Mouse (Mus musculus): ENCODE measurements around the gene Tbkbp1. TPM values are rescaled to one million over a fixed set of nuclear protein-coding genes. Genes with fewer than 3 reads are reported as not detected.
"Not testable (repeated sequence)": the region's sequence is repeated elsewhere in the genome, so short reads cannot be mapped to it uniquely, and the experiment has no call there.

Gene Tbkbp1
- 5.5 and 6.6 TPM in 2 replicates for polyA plus RNA-seq (2015; fragmentation: Nextera tagmentation; extraction: Ambion mirVana)

- no peaks in the 10 kb centered on the region for H3K9me3 ChIP-seq
- H3K9ac ChIP-seq = peak within 1 kb of the TSS; percentile 89
- peak within 1 kb of the TSS; percentile 90 for H3K27ac ChIP-seq (replicated peaks)
- 0% methylated on average over 31 of the region's 64 CpGs for WGBS
- peak within 1 kb of the TSS; percentile 93 for H3K4me2 ChIP-seq
- peaks cover 55% of the 10 kb centered on the region for H3K4me1 ChIP-seq
- H3K36me3 ChIP-seq = peaks cover 35% of the 10 kb centered on the region
- H3K27me3 ChIP-seq (replicated peaks) = peaks cover 18% of the 10 kb centered on the region
- ATAC-seq (ENCODE audit: extremely low read depth, insufficient number of reproducible peaks, low FRiP score, low TSS enrichment) = no peak
- H3K4me3 ChIP-seq = peak within 1 kb of the TSS; percentile 83
These were observed at the start of gene Tbkbp1 for GRCm38 (mm10) chr11:97151343-97151801. TSS of gene Tbkbp1 (minus strand) at chr11:97151495.

DNA sequence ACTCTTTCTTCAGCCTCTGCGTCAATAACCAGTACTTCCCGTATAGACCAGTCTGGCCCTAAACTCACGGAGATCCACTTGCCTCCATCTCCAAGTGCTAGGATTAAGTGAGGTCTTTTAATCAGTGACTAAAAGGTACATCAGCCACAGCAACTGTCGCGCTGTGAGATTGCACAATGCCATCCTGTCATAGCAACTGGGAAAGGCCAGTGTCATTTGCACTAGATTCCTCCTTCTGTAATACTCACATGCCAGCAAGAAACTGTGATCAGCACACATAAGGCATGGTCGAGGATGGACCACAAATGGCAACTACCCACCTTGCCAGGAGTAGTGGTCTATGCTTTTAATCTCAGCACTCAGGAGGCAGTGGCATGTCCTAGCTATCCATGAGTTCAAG is 48.2 kb upstream of the Tbkbp1 start:
- Histone ChIP-seq H3K36me3 (no peaks in the 10 kb centered on the region), H3K9me3 (no peaks in the 10 kb centered on the region), H3K4me2 (no peak overlapping the region), H3K4me1 (peaks cover 7% of the 10 kb centered on the region; the same call in 1 of the 2 replicates), H3K4me3 (no peak overlapping the region), H3K27ac (replicated peaks) (no peak overlapping the region), H3K27me3 (replicated peaks) (no peaks in the 10 kb centered on the region), H3K9ac (no peak overlapping the region)
- WGBS = 84% methylated on average over 6 of the region's 6 CpGs
- ATAC-seq (ENCODE audit: extremely low read depth, insufficient number of reproducible peaks, low FRiP score, low TSS enrichment) = no peak

DNA sequence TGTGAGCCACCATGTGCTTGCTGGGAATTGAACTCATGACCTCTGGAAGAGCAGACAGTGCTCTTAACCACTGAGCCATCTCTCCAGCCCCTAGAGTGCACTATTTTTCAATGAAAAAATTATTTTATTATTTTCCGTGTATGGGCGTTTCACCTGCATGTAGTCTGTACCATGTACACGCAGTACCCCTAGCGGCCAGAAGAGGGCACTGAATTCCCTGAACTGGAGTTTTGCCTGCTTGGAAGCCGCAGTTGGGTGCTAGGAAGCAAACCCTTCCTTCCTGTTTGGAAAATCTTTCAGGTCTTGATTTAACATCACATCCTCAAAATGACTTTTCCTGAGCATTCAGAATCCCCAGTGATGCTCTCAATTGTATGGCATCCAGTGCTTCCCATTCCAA is 47.3 kb upstream of the Tbkbp1 start:
- 21% methylated on average over 5 of the region's 5 CpGs for WGBS
- no peak overlapping the region for H3K9ac ChIP-seq
- H3K4me2 ChIP-seq = no peak overlapping the region
- H3K4me1 ChIP-seq = peaks cover 7% of the 10 kb centered on the region; the same call in 1 of the 2 replicates
- no peaks in the 10 kb centered on the region for H3K36me3 ChIP-seq
- ATAC-seq (ENCODE audit: extremely low read depth, insufficient number of reproducible peaks, low FRiP score, low TSS enrichment) = no peak
- no peak overlapping the region for H3K4me3 ChIP-seq
- no peak overlapping the region for H3K27ac ChIP-seq (replicated peaks)
- no peaks in the 10 kb centered on the region for H3K9me3 ChIP-seq
- no peaks in the 10 kb centered on the region for H3K27me3 ChIP-seq (replicated peaks)

DNA sequence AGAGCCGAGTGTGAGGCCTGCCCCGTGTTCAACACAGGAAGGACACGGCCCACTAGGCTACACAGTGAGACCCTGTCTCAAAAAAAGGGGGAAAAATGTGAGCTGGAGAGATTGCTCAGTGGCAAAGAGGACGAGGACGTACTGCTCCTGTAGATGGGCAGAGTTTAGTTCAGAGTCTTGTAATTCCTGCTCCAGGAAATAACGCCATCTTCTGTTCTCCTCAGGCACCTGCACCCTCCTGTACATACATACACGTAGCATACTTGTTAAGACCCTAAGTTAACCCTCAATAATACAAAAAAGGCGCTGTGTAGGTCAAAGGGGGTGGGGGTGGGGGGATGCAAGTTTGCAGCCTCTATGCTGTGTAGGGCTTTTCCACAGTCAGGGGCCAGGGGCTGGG is 45.7 kb upstream of the Tbkbp1 start:
- Histone ChIP-seq H3K4me1 (peaks cover 7% of the 10 kb centered on the region; the same call in 1 of the 2 replicates), H3K9ac (no peak overlapping the region), H3K27ac (replicated peaks) (no peak overlapping the region), H3K9me3 (no peaks in the 10 kb centered on the region), H3K4me2 (no peak overlapping the region), H3K36me3 (no peaks in the 10 kb centered on the region), H3K4me3 (no peak overlapping the region), H3K27me3 (replicated peaks) (no peaks in the 10 kb centered on the region)
- 76% methylated on average over 8 of the region's 8 CpGs for WGBS
- ATAC-seq (ENCODE audit: extremely low read depth, insufficient number of reproducible peaks, low FRiP score, low TSS enrichment) = no peak

- H3K9ac ChIP-seq = no peak overlapping the region
- WGBS = 69% methylated on average over 12 of the region's 12 CpGs
- no peaks in the 10 kb centered on the region for H3K36me3 ChIP-seq
- H3K9me3 ChIP-seq = no peaks in the 10 kb centered on the region
- no peak overlapping the region for H3K4me3 ChIP-seq
- H3K27me3 ChIP-seq (replicated peaks) = no peaks in the 10 kb centered on the region
- no peak for ATAC-seq (ENCODE audit: extremely low read depth, insufficient number of reproducible peaks, low FRiP score, low TSS enrichment)
- H3K4me1 ChIP-seq = peaks cover 7% of the 10 kb centered on the region; the same call in 1 of the 2 replicates
- H3K4me2 ChIP-seq = no peak overlapping the region
- H3K27ac ChIP-seq (replicated peaks) = no peak overlapping the region
These were observed 45.2 kb upstream of the Tbkbp1 start for GRCm38 (mm10) chr11:97196541-97196940.

DNA sequence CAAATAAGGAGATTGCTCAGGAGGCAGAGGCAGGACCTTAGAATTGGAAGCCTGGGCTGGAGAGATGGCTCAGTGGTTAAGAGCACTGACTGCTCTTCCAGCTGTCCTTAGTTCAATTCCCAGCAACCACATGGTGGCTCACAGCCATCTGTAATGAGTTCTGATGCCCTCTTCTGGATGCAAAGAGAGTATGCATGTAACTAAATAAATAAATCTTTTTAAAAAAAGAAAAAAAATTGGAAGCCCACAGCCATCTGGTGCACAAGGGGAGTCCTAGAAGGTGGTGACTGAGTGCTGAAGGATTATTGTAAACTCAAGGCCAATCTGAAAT is 41.3 kb upstream of the Tbkbp1 start:
- ATAC-seq (ENCODE audit: extremely low read depth, insufficient number of reproducible peaks, low FRiP score, low TSS enrichment) = no peak
- Histone ChIP-seq H3K27me3 (replicated peaks) (no peaks in the 10 kb centered on the region), H3K9me3 (no peaks in the 10 kb centered on the region), H3K36me3 (peaks cover 4% of the 10 kb centered on the region; the same call in 1 of the 2 replicates), H3K4me1 (peaks cover 10% of the 10 kb centered on the region), H3K4me2 (no peak overlapping the region), H3K4me3 (no peak overlapping the region), H3K9ac (no peak overlapping the region), H3K27ac (replicated peaks) (no peak overlapping the region)

DNA sequence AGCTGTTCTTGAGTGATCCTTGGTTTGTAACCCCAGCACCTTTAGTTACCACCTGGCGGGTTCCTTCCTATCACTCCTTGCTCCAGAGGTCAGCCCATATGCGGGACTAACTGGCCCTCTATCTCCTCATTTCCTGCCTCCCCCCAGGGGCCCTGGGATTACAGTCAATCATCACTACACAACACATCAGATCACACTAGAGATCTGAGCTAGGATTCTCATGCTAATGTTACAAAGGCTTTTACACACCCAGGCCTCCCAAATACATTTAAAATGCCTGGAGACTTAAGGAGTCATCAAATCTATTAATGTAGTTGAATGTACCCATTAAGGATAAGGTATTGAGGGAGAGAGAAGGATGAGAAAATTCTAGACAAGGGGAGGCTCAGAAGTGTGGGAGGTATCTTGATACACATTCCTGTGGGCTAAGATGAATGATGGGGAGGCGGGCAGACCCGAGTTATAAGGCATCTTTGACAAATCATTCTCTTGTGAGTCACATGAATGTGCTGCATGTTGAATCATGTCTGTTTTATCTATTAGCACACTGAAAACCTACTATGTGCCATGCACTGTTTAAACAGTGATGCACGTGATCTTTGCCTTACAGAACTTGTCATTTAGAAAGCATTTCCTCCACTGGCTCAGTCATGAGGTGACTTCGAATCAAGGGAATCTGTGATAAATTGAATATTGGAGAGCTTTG is 40.8 kb upstream of the Tbkbp1 start:
- no peak for ATAC-seq (ENCODE audit: extremely low read depth, insufficient number of reproducible peaks, low FRiP score, low TSS enrichment)

GRCm38 (mm10) chr11:97190992-97191391 is 39.7 kb upstream of the Tbkbp1 start:
- Histone ChIP-seq H3K9ac (no peak overlapping the region), H3K36me3 (peaks cover 8% of the 10 kb centered on the region), H3K27me3 (replicated peaks) (no peaks in the 10 kb centered on the region), H3K4me2 (no peak overlapping the region), H3K4me1 (peaks cover 17% of the 10 kb centered on the region), H3K27ac (replicated peaks) (no peak overlapping the region), H3K9me3 (no peaks in the 10 kb centered on the region), H3K4me3 (no peak overlapping the region)
- no peak for ATAC-seq (ENCODE audit: extremely low read depth, insufficient number of reproducible peaks, low FRiP score, low TSS enrichment)
- 83% methylated on average over 6 of the region's 6 CpGs for WGBS

More for the DNA sequence above, 40.8 kb upstream of the Tbkbp1 start:
- Histone ChIP-seq H3K9ac (peak overlapping the region; percentile 21; the same call in 1 of the 2 replicates), H3K4me2 (no peak overlapping the region), H3K9me3 (no peaks in the 10 kb centered on the region), H3K4me1 (peaks cover 10% of the 10 kb centered on the region), H3K27ac (replicated peaks) (no peak overlapping the region), H3K27me3 (replicated peaks) (no peaks in the 10 kb centered on the region), H3K36me3 (peaks cover 4% of the 10 kb centered on the region; the same call in 1 of the 2 replicates), H3K4me3 (no peak overlapping the region)
- 57% methylated on average over 6 of the region's 6 CpGs for WGBS

GRCm38 (mm10) chr11:97189645-97190044 is 38.4 kb upstream of the Tbkbp1 start:
- H3K9ac ChIP-seq; H3K27ac ChIP-seq (replicated peaks); H3K4me3 ChIP-seq; ATAC-seq (ENCODE audit: extremely low read depth, insufficient number of reproducible peaks, low FRiP score, low TSS enrichment); H3K9me3 ChIP-seq; H3K27me3 ChIP-seq (replicated peaks): not testable (repeated sequence)
- 80% methylated on average over 6 of the region's 6 CpGs for WGBS
- Histone ChIP-seq H3K36me3 (peaks cover 22% of the 10 kb centered on the region), H3K4me1 (peaks cover 30% of the 10 kb centered on the region), H3K4me2 (peak overlapping the region; percentile 83; the same call in 1 of the 2 replicates)

GRCm38 (mm10) chr11:97189231-97189630 is 37.9 kb upstream of the Tbkbp1 start:
- peaks cover 26% of the 10 kb centered on the region for H3K36me3 ChIP-seq
- peak overlapping the region; percentile 96 for H3K27ac ChIP-seq (replicated peaks)
- H3K4me1 ChIP-seq = peaks cover 35% of the 10 kb centered on the region
- H3K9me3 ChIP-seq = no peaks in the 10 kb centered on the region
- peak overlapping the region; percentile 83 for H3K4me2 ChIP-seq
- 36% methylated on average over 3 of the region's 3 CpGs for WGBS
- peak overlapping the region; percentile 85 for H3K9ac ChIP-seq
- no peak for ATAC-seq (ENCODE audit: extremely low read depth, insufficient number of reproducible peaks, low FRiP score, low TSS enrichment)
- peak overlapping the region; percentile 93 for H3K4me3 ChIP-seq
- no peaks in the 10 kb centered on the region for H3K27me3 ChIP-seq (replicated peaks)

GRCm38 (mm10) chr11:97188643-97188955 is 37.3 kb upstream of the Tbkbp1 start:
- Histone ChIP-seq H3K27me3 (replicated peaks) (no peaks in the 10 kb centered on the region), H3K4me1 (peaks cover 39% of the 10 kb centered on the region), H3K36me3 (peaks cover 32% of the 10 kb centered on the region), H3K27ac (replicated peaks) (peak overlapping the region; percentile 96), H3K9ac (peak overlapping the region; percentile 85), H3K4me2 (peak overlapping the region; percentile 83), H3K9me3 (no peaks in the 10 kb centered on the region), H3K4me3 (peak overlapping the region; percentile 93)
- no peak for ATAC-seq (ENCODE audit: extremely low read depth, insufficient number of reproducible peaks, low FRiP score, low TSS enrichment)
- WGBS = under 1% methylated on average over 15 of the region's 15 CpGs
